Mouse (Mus musculus): ENCODE results near the gene Prdm16.

DNA sequence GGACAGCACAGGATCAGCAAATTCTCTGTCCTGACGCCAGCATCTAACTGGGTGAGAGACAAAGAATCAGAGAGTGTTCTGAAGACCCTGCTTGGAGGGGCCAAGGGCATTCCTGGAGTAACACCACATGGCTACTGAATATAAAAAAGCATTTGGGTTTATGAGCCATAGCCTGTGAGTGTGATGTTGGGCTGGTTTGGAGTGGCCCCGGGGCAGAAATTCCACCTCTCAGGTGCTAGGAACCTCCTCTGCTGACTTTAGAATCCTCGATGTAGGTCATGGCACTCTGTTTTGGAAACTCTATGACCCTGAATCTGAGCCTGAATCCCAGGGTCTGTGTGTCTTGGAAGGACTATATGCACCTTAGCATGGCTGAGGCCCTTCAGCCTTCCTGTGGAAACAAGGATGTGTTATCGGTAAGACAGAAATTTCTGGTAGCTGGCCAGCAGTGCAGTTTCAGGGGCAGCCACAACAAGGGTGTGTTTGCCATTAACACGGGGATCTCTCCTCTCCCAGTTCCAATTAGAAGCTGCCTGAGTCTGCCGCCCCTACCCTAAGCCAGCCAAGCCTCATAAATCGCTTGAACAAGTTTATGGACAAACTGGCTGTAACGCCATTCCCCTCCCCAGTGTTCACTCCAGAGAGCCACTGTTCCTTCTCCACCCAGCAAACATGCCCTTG lies 34.7 kb upstream of the Prdm16 start:
- TF ChIP-seq CTCF (conservative IDR thresholded peaks at IDR 0.05 in 1 of 2, IDR thresholded peaks at IDR 0.05 in 1 of 2; ENCODE audit: low read depth in 2 of 2, low read length in 2 of 2) (no peak), ETS1 (conservative IDR thresholded peaks at IDR 0.05; ENCODE audit: low read depth, low read length) (no peak)
